Mouse (Mus musculus): ENCODE data around the gene Hmgn3.
"Not testable (repeated sequence)": the region's sequence is repeated elsewhere in the genome, so short reads cannot be mapped to it uniquely, and the experiment has no call there.

Hmgn3 gene

GRCm38 (mm10) chr9:83146446-83147188 lies at the start of gene Hmgn3:
TSS of gene Hmgn3 (minus strand) at chr9:83146685.
- DNase-seq (ENCODE audit: low spot score): peak; percentile 88

DNA sequence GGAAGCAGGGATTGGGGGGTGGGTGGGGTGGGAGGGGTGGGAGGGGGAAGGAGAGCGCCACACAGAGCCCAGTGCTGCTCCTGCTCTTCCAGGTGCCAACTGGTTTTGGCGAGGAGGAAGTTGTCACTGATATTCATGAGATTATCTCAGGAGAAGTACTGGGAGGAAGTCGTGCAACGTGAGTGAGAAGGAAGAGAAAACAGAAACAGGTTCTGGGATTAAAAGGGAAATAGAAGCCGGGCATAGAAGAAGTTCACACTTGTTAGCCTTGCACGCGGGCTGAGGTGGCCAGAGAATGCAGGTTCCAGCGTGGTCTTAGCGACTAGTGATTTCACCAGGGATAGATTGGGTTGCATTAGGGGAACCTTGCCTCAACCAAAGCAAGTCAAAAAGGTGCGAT lies 49.3 kb upstream of the Hmgn3 start:
- DNase-seq (ENCODE audit: low spot score): no peak

GRCm38 (mm10) chr9:83195007-83195406 lies 48.5 kb upstream of the Hmgn3 start:
- no peak for DNase-seq (ENCODE audit: low spot score)

DNA sequence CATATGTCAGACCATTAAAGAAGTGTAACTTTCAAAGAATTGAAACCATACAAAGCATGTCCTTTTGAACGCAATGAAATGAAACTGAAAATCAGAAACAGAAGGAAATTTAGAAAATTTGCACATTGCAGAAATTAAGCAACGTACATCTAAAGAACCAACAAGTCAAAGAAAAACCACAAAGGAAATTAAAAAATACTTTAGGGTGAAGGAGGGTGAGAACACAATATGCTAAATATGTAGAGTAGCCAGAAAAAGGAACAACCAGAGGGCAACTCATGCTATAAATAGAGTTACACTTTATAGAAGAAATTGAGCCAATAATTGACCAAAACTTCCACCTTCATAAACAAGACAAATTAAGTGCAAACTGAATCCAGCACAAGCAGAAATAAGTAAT lies 41.3 kb upstream of the Hmgn3 start:
- DNase-seq (ENCODE audit: low spot score): no peak

DNA sequence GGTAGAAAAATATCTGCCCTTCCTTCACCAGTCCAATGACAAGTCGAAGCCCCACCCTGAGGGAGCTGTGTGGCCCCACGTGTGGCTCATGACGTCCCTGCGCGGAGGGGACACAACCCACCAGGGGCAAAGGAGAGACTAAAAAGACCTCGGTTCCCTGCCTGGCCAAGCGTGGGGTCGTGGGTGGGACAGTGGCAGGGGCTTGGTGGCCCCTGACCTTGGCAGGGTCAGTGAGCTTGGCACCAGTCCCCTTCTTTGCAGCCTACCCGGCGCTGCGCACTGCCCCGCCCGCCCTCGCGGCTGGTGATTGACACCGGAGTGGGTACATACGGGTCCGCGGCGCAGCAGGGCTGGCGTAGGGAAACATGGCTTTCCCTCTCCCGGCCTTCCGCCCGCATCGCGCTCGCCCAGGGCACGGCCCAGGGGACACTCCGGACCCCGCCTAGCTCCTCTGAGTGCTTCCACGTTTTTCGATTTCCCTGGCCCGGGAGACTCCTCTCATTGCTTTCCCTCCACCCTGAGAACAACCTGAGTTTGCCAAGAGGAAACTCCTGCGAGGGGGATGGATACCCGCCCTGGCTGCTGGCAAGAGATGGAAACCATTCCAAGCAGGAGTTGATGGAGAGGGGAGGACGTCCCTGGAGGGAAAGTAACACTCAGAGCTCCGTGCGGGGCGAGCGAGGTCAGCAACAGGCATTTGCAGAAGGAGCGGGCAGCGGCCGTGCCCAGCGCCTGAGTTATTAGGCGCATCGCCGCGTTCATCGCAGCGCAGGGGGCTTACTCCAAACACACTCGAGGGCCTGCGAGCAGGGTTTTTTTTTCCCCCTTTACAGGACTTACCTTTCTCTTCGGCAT lies 667 bp downstream of the Hmgn3 start:
- peak; percentile 7 for DNase-seq (ENCODE audit: low spot score)

DNA sequence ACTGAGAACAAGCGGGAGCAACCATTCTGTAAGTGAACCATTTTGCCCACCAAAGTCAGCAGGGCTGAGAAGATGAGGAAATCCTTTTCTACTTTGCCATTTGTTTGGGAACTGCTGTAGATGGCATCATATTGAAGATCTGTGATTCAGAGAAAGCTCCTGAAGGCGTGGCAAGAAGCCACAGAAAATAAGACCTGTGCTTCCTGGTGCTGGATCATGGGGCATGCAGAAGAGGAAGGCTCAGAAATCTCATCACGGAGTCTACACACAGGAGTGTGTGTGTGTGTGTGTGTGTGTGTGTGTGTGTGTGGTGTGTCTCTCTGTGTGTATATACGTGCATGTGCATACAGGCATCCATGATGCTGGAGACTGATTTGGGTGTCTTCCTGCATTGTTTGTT lies 16.7 kb downstream of the Hmgn3 start:
- DNase-seq (ENCODE audit: low spot score): no peak

- DNase-seq (ENCODE audit: low spot score): no peak
Measured at GRCm38 (mm10) chr9:83127840-83128239, 18.6 kb downstream of the Hmgn3 start.

- not testable (repeated sequence) for DNase-seq (ENCODE audit: low spot score)
Measured at GRCm38 (mm10) chr9:83126482-83126881, 20.0 kb downstream of the Hmgn3 start.

GRCm38 (mm10) chr9:83119211-83119610 lies 27.3 kb downstream of the Hmgn3 start:
- DNase-seq (ENCODE audit: low spot score): no peak

DNA sequence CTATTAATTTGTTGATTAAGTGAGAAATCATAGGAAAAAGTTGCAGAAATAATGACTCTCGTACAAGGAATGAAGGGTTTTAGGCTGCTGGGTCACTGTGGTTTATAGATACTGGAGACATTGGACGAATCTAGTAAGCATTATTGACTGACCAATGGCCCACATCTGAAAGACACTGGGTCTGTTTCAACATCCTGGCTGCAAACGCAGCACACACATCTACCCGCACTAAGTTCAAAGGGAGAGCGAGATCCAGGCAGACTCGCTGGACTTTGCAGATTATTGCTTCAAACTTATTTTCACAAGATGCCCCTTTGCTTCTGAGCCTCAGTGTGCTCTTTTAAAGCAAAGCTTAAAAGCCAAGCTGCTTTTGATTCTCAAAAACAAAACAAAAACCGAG lies 29.0 kb downstream of the Hmgn3 start:
- no peak for DNase-seq (ENCODE audit: low spot score)

GRCm38 (mm10) chr9:83116774-83117474 lies 29.6 kb downstream of the Hmgn3 start:
- DNase-seq (ENCODE audit: low spot score): no peak

DNA sequence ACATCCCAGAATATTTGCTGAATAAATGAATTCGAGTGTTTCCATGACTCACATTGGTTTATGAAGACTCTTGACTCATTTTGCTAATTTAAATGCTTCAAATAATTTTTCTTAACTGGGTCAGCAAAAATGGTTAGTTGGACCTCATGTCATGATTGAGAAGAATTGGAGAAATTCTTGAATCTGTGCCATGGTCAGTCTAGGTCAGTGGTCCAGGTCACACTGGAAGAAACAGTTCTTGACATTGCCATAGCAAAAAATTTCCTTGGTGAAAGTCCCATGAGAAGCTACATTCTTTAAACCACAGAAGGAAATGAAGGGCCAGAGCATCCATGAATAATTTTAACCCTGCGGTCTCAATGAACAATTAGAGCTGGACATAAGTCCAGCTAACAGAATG lies 30.8 kb downstream of the Hmgn3 start:
- no peak for DNase-seq (ENCODE audit: low spot score)

GRCm38 (mm10) chr9:83113800-83114217 lies 32.7 kb downstream of the Hmgn3 start:
- DNase-seq (ENCODE audit: low spot score): no peak

GRCm38 (mm10) chr9:83112305-83112768 lies 34.1 kb downstream of the Hmgn3 start:
- no peak for DNase-seq (ENCODE audit: low spot score)

DNA sequence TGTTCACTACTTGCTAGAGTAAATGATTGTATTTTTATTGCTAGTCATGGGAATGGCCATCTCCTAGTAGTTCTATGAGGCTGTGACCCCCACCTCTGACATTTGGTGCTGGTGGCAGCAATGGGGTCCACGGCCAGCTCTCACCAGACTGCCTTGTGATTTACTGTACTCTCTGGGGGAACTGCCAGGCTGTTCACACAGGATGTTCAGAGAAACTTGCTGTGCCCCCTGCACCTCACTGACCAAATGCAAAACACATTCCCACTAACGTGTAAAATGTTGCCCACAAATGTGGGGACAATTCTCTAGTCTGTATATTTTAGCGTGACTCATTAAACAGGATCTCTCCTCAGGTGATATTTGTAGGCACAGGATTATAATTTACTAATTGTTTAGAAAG lies 34.7 kb downstream of the Hmgn3 start:
- DNase-seq (ENCODE audit: low spot score): no peak

DNA sequence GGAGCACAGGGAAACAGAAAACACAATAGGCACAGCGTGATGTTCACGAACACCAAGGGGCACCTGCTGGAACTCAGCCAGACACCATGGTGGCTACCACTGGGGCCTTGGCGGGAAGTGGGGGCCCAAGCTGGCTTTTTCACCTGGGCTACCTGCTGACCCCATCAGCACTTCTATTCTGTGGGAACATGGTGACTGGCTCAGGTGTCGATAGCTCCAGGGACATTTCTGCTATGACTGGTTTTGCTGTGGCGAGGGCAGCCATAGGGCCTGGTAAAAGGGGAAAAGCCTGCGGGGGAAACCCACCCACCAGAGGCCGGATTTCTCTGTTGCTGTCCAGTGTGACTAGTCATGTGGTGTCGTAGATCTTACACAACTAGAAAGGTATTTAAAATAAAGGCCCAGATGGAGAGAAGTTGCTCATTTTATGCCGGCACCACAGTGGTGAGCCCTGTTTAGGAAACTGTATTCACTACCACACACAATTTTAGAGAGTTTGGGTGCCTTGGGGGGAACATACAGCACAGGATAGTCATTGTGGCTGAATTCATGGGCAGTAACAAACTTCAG lies 35.3 kb downstream of the Hmgn3 start:
- no peak for DNase-seq (ENCODE audit: low spot score)

GRCm38 (mm10) chr9:83110406-83111116 lies 35.9 kb downstream of the Hmgn3 start:
- peak; percentile 58 for DNase-seq (ENCODE audit: low spot score)

GRCm38 (mm10) chr9:83109705-83110104 lies 36.8 kb downstream of the Hmgn3 start:
- no peak for DNase-seq (ENCODE audit: low spot score)

GRCm38 (mm10) chr9:83108821-83109220 lies 37.7 kb downstream of the Hmgn3 start:
- no peak for DNase-seq (ENCODE audit: low spot score)

DNA sequence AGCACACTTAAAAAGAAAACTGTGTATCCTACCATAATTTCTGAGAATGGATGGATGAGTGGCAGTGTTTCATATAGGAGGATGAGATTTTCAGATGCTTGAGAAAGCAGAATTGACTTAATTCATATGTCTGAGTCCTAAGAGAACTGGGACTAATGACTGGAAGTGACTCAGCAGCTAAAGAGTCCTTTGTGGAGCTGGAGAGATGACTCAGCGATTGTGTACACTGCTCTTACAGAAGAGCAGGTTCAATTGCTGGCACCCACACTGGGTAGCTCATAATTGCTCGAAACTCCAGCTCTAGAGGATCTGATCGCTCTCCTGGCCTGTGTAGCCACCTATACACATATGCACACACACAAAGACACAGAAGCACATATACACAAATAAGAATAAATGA lies 42.7 kb downstream of the Hmgn3 start:
- no peak for DNase-seq (ENCODE audit: low spot score)

DNA sequence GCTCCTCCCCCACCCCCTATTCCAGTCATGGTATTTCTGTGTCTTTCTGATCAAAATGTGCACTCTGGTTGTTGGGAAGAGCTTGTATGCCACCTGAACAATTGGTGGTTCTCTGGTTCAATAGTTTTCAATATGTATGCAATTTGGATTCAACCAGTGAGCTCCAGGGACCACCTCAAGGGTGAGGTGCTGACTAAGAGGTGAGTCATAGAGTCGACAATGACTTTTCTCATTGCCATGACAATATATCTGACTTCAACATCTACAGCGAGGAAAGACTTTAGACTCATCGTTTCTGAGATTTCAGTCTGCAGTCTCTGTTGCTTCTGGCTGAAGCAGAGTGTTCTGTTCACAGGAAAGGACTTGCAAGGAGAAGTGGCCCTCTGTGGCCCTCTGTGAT lies 44.8 kb downstream of the Hmgn3 start:
- DNase-seq (ENCODE audit: low spot score): no peak

GRCm38 (mm10) chr9:83100786-83101185 lies 45.7 kb downstream of the Hmgn3 start:
- no peak for DNase-seq (ENCODE audit: low spot score)
